Mouse (Mus musculus) adrenal gland, postnatal 14 days (tissue): Measurements from ENCODE around the gene Pou4f1. TPM values are rescaled to one million over a fixed set of nuclear protein-coding genes. Genes with fewer than 3 reads are reported as not detected.
"Not testable (repeated sequence)": the region's sequence is repeated elsewhere in the genome, so short reads cannot be mapped to it uniquely, and the experiment has no call there.

Experiments
- DNase-seq: peaks from one replicate; pipeline ENCODE4 v3.0.0; 2021; ENCODE audit warnings: mixed read lengths
- long read RNA-seq, 2 experiments: library from polyadenylated mRNA; stranded (forward); transcript quantifications; one replicate each; pipeline ENCODE4 v2.0.0; 2021
- total RNA-seq: library from RNA; stranded (reverse); gene quantifications from 2 replicates; pipeline ENCODE4 v1.2.3, GENCODE M21; 2021

Pou4f1 gene
- total RNA-seq, result 0.34 and 0.59 TPM in 2 replicates
- long read RNA-seq, experiment 1, result 0 reads
- long read RNA-seq, experiment 2, result 0 reads

DNA sequence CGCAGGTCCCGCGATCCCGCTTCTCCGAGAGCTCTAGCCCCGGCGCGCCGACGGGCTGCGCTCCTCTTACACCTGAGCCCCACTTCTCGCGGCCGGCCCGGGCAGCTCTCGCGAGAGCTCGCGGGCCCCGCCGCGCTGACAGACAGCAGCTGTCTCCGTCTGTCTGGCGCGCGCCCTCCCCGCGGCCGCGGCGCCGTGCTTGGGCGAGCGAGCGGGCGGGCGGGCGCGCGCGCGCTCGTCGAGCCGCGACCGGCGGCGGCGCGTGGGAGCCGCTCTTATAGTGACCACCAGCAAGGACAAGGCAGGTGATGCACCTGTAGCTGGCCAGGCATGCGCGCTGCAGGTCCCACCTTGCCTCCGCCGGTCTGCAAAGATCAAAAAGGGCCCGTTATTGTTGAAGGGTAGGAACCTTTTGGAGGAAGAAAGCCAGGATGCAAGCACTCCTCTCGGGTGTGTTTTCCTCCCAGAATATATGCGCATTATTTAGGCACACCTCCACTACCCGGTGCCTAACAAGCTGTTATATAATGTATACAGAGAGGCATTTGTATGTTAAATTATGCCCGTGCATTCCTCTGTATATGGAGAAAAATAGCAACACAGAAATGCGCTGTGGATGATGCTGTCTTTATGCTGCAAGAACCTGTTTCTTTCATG is at the start of gene Pou4f1:
Gene Pou4f1 (minus strand): TSS at position 34 of the 657 bp plus-strand sequence.
- DNase-seq, result peak; percentile 77

DNA sequence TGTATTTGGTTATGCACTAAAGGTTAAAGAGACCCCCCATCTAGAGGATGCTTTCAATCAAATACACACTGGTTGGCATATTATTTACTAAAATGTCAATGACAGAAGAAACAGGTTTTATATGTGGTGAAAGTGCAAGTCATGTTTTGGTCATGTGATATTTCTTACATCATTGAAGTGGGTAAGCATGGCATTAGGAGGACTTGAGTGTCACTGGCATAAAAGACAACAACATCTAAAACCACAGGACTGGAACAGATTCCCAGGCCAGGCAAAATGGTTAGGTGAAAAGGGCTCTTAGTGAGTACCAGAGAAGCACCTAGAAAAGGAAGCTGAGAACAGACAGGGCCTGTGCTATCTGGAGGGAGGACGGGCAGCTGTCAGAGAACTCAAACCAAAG is 43.9 kb upstream of the Pou4f1 start:
- DNase-seq, result no peak

DNA sequence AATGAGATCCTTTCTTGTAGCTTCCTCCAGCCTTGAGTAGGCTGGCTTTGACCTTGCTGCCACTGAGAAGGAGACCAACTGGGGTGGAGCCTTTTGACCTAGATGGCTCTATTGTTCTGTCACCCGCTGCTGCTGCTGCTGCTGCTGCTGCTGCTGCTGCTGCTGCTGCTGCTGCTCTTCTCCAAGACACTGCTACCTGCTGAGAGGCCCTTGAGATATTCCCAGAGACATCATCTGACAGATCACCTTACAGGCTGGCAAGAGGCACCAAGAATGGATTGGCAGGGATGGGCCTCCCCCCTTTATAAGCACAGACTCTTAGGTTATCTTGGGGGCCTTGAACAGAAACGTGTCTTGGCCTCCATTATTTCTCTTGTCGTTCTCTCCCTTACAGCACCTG is 35.0 kb upstream of the Pou4f1 start:
- not testable (repeated sequence) for DNase-seq

DNA sequence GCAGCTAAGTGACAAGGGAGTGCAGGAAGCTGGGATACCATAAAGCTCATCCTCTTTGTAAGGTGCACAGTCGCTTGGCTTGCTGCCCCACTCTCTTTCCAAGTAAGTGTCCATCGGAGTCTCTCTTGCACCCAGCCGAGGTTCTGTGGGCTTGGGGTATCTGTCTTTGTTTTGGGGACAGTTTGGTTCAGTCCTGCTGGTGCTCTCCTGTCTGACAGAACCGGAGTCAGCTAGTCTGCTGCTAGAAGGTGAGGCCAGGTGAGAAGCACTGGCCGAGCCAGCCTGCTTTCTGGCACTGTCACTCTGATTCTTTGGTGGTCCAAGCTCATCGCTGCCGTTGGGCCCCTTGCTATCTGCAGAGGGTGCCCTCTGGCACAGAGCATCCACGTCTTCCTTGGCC is 12.0 kb upstream of the Pou4f1 start:
- no peak for DNase-seq

- no peak for DNase-seq
These were observed 10.8 kb upstream of the Pou4f1 start for GRCm38 (mm10) chr14:104478593-104478992.

GRCm38 (mm10) chr14:104477616-104478015 is 9.8 kb upstream of the Pou4f1 start:
- DNase-seq, result no peak

DNA sequence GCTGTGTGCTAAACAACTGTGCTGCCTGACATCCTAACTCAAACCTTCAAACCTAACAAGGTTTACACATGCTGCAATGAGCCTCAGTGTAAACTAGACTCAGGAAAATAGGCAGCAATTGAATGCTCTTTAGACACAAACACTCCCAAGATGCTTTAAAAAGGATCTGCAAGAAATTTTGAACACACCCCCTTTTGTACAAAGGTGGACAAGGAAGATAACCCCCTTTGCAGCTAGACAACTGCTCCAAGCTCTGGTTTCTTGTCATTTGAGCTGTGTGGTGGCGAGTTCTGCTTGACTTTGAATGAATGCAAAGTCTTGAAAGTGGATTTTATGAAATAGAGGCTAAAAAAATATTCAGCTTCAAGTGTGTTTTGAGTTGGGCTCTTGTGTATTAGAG is 7.6 kb upstream of the Pou4f1 start:
- DNase-seq, result no peak

- no peak for DNase-seq
These were observed 798 bp upstream of the Pou4f1 start for GRCm38 (mm10) chr14:104468623-104468970.

DNA sequence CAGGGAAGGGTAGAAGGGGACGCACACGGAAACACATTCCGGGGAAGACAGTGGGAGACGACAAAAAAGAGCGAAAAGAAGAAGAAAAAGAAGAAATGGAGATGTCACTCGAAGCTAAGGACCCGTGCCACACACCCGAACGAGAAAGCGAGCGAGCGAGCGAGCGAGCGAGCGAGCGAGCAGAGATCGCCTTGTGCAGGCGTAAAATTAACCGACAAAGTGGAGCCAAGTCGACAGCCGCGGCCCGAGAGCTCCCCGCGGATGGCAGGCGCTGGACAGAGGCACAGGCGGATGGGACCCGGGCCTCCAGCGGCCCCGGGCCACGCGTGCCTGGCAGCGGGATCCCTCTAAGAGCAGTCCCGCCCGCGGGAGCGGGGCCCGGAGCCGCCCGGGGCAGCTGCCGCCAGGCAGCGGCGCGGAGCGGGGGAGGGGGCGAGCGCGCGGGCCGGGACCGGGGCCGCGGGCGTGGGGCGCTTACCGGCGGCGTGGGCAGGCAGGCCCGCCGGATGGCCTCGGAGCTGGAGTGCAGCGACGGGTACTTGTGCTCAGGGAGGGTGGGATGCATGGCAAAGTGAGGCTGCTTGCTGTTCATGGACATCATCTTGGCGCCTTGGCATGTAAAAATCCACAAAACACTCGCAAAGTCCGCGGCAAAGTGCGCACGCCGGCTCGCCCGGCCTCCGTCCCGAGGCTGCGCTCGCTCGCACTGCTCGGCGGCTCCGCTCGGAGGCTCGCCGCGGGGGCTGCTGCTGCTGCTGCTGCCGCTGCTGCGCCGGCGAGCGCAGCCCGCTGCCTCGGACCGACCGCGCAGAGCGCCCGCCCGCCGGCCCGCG is 450 bp downstream of the Pou4f1 start:
- peak; percentile 23 for DNase-seq

- DNase-seq, result no peak
These were observed 1.2 kb downstream of the Pou4f1 start for GRCm38 (mm10) chr14:104466557-104466956.

GRCm38 (mm10) chr14:104465483-104466235 is 2.1 kb downstream of the Pou4f1 start:
- peak; percentile 22 for DNase-seq

- no peak for DNase-seq
These were observed 3.0 kb downstream of the Pou4f1 start for GRCm38 (mm10) chr14:104464841-104465240.

GRCm38 (mm10) chr14:104463631-104464250 is 4.1 kb downstream of the Pou4f1 start:
- no peak for DNase-seq

DNA sequence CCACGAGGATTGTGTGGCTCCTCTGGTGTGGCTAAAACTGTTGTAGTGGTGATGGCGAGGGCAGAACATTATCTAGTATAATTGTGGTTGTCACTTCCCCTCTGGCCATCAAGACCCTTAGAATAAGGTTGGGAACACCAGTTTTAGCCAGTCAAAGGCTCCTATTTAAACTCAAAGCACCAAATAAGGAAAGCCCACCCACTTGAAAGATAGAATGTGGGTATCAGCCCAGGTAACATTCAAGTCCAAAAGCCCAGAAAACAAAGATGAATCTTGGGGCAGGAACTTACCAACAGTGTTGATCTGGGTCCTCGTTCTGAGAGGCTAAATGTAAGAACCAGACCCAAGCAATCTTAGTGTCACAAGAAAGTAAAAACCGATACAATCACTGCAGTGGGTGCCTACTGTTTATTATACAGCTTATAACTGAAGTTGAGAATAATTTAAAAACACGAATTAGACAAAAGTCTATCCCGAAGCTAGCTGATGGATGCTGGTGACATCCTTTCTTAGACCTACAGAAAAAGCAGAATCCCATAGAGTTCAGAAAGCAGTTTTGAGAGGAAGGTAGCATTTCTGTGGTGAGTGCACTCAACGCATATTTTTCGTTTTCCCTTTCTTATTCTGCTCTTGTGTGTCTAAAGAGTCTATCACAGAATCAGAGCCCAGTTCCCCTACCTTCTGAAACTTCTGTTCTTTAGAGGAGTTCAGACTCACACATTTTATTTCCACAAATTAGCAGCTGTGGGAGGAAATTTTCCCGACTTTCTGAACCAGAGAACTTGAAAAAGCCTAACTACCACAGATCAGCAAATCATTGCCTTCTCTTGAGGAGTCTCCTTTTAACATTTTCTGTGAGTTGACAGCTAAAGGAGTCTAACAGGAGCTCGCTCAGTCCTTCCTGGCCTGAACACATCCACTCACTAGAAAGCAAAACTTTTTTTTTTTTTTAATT is 6.2 kb downstream of the Pou4f1 start:
- no peak for DNase-seq

GRCm38 (mm10) chr14:104460325-104461285 is 7.2 kb downstream of the Pou4f1 start:
- DNase-seq, result peak; percentile 16

- no peak for DNase-seq
These were observed 8.2 kb downstream of the Pou4f1 start for GRCm38 (mm10) chr14:104459513-104460111.

- DNase-seq, result no peak
These were observed 8.9 kb downstream of the Pou4f1 start for GRCm38 (mm10) chr14:104458728-104459512.

GRCm38 (mm10) chr14:104457966-104458710 is 9.7 kb downstream of the Pou4f1 start:
- no peak for DNase-seq
